Mouse (Mus musculus) stomach, embryonic 16.5 days (tissue): ENCODE results near the gene Syt8. TPM values are rescaled to one million over a fixed set of nuclear protein-coding genes. Genes with fewer than 3 reads are reported as not detected.
"Not testable (repeated sequence)": the region's sequence is repeated elsewhere in the genome, so short reads cannot be mapped to it uniquely, and the experiment has no call there.

ENCODE experiments used
- ATAC-seq: fragments of 200-750 bp; cut with Nextera tagmentation; 2 replicates; pipeline ENCODE4 v1.8.0; 2017; ENCODE audit warnings: moderate number of reproducible peaks, moderate TSS enrichment; ENCODE audit not compliant: insufficient read depth, low FRiP score
- H3K27ac ChIP-seq: fragments of 300-500 bp; sonication (generic); 2 replicates; pipeline ENCODE4 v1.5.1; 2014; ENCODE audit warnings: low read length
- H3K27me3 ChIP-seq: fragments of 300-500 bp; sonication (generic); 2 replicates; pipeline ENCODE4 v1.6.1; 2014; ENCODE audit warnings: low read length, control low read depth, mixed read lengths; ENCODE audit not compliant: control insufficient read depth, insufficient read depth
- H3K36me3 ChIP-seq: fragments of 300-500 bp; sonication (generic); 2 replicates; pipeline ENCODE4 v1.6.1; 2014; ENCODE audit warnings: low read length; ENCODE audit not compliant: control insufficient read depth, insufficient read depth
- H3K4me1 ChIP-seq: fragments of 300-500 bp; sonication (generic); 2 replicates; pipeline ENCODE4 v1.6.1; 2014; ENCODE audit warnings: low read length, control low read depth, mixed read lengths; ENCODE audit not compliant: control insufficient read depth, insufficient read depth
- H3K4me2 ChIP-seq: fragments of 300-500 bp; sonication (generic); 2 replicates; pipeline ENCODE4 v1.6.1; 2014; ENCODE audit warnings: low read depth, low read length, mixed read lengths
- H3K4me3 ChIP-seq: fragments of 300-500 bp; sonication (generic); replicated peaks from 2 replicates; pipeline ENCODE4 v1.5.1; 2014; ENCODE audit warnings: mild to moderate bottlenecking, low read length
- H3K9ac ChIP-seq: fragments of 300-500 bp; sonication (generic); 2 replicates; pipeline ENCODE4 v1.6.1; 2014; ENCODE audit warnings: low read length
- H3K9me3 ChIP-seq: fragments of 300-500 bp; sonication (generic); replicated peaks from 2 replicates; pipeline ENCODE4 v1.6.1; 2016; ENCODE audit warnings: low read length, control low read depth; ENCODE audit not compliant: control insufficient read depth
- WGBS: fragments of 180-500 bp; shearing (Covaris S2); extraction: QIAGEN DNeasy Blood & Tissue Kit; methylation state at CpG from one replicate; pipeline ENCODE4 v1.1.7; 2014; 5-methylcytosine and 5-hydroxymethylcytosine counted together
- polyA plus RNA-seq: library from polyadenylated mRNA; unstranded; fragments of >200 nt; fragmentation: Nextera tagmentation; extraction: Ambion mirVana; gene quantifications from 2 replicates; pipeline ENCODE4 v1.2.1, GENCODE M21; 2015

The Syt8 gene
- polyA plus RNA-seq, 1 experiment from 2014 or later = 31.1 TPM

DNA sequence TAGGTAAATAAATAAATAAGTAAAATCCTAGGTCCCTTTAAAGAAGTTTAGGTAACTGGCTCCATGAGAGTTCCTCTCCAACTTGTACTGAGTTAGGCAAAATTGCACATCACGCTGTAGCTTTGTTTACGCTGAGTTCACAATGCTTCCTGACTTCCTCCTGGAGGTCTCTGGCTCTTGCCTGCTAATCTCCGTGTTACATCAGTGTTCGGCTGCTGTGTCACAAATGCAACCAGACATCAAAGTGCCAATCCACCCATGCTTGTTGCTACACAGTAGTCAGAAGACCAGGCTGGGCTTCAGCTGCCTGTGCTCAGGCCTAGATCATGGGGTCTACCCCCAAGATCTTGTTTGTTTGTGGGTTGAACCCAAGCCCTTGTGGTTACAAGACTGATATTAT is 31.1 kb upstream of the Syt8 start:
- Histone ChIP-seq H3K27ac (no peak overlapping the region), H3K4me3 (no peak overlapping the region), H3K36me3 (no peaks in the 10 kb centered on the region), H3K9ac (no peak overlapping the region), H3K9me3 (no peaks in the 10 kb centered on the region), H3K4me2 (no peak overlapping the region), H3K27me3 (no peaks in the 10 kb centered on the region), H3K4me1 (no peaks in the 10 kb centered on the region)
- ATAC-seq = no peak
- WGBS = 62% methylated on average over 4 of the region's 4 CpGs

GRCm38 (mm10) chr7:142405134-142405533 is 29.5 kb upstream of the Syt8 start:
- 92% methylated on average over 5 of the region's 5 CpGs for WGBS
- not testable (repeated sequence) for H3K4me1 ChIP-seq, H3K27ac ChIP-seq, H3K4me3 ChIP-seq, H3K36me3 ChIP-seq, H3K4me2 ChIP-seq, H3K27me3 ChIP-seq, ATAC-seq, H3K9me3 ChIP-seq, H3K9ac ChIP-seq

DNA sequence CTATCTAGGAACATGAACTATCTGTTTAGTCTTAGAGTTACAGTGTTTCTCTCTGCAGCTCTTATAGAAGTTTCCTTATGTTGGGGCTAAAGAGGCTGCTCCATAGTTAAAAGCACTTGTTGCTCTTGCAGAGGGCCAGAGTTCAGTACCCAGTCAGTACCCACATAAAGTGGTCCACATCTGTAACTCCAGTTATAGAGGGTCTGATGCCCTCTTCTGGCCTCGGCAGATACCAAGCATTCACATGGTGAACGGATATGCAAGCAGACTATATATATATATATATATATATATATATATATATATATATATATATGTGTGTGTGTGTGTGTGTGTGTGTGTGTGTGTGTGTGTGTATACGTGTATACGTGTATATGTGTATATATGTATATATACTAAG is 26.7 kb upstream of the Syt8 start:
- no peaks in the 10 kb centered on the region for H3K36me3 ChIP-seq
- no peaks in the 10 kb centered on the region for H3K9me3 ChIP-seq
- H3K27me3 ChIP-seq = no peaks in the 10 kb centered on the region
- ATAC-seq = no peak
- no peak overlapping the region for H3K4me2 ChIP-seq
- no peak overlapping the region for H3K9ac ChIP-seq
- H3K4me3 ChIP-seq = no peak overlapping the region
- 64% methylated on average over 4 of the region's 4 CpGs for WGBS
- no peak overlapping the region for H3K27ac ChIP-seq
- H3K4me1 ChIP-seq = no peaks in the 10 kb centered on the region

DNA sequence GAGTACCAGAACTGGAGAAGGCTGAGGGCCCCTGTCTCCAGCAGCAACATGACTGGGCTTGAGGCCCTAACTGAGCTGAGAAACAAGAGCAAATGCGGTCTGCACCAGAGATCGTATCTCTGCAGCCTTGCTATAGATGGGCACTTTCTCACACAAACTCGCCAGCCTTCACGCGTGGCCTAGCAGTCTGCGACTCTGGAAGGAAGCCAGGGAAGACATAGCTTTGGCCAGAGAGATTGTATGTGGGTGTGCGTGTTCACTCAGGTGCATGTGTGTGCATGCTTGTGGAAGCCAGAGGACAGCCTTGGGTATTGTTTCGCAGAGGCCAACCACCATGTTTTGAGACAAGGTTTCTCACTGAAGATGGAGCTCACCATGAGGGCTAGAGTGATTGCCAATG is 26.0 kb upstream of the Syt8 start:
- ATAC-seq = no peak
- 91% methylated on average over 8 of the region's 8 CpGs for whole genome bisulfite sequencing
- H3K27me3 ChIP-seq = no peaks in the 10 kb centered on the region

DNA sequence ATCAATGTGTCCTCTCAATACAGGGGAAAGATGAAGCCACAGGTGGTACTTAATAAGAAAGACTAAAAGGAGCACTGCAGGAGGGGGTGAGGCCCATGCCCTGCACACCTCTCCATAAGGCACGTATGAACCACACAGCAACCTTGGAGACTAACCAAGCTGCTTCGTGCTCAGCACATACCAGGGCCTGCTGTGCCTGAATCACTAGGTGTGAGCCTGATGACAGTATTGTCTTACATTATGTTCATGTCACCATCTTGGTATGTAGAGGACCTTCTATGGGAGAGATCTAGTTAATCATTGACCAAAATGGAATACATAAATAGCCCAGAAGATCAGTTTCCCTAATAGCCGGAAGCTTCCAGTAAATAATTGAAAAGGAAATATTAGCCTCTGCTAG is 25.0 kb upstream of the Syt8 start:
- Histone ChIP-seq H3K4me3 (no peak overlapping the region), H3K36me3 (no peaks in the 10 kb centered on the region), H3K9ac (no peak overlapping the region), H3K4me1 (no peaks in the 10 kb centered on the region), H3K27ac (no peak overlapping the region), H3K4me2 (no peak overlapping the region), H3K27me3 (no peaks in the 10 kb centered on the region), H3K9me3 (no peaks in the 10 kb centered on the region)
- peak; percentile 37 for ATAC-seq
- 75% methylated on average over 3 of the region's 3 CpGs for WGBS

More for the DNA sequence above, 26.0 kb upstream of the Syt8 start:
- no peaks in the 10 kb centered on the region for H3K4me1 ChIP-seq
- H3K4me2 ChIP-seq = no peak overlapping the region
- no peaks in the 10 kb centered on the region for H3K36me3 ChIP-seq
- no peak overlapping the region for H3K4me3 ChIP-seq
- H3K27ac ChIP-seq = no peak overlapping the region
- H3K9ac ChIP-seq = no peak overlapping the region
- no peaks in the 10 kb centered on the region for H3K9me3 ChIP-seq

- Histone ChIP-seq H3K9me3 (no peaks in the 10 kb centered on the region), H3K4me2 (no peak overlapping the region), H3K27me3 (no peaks in the 10 kb centered on the region), H3K36me3 (no peaks in the 10 kb centered on the region), H3K9ac (no peak overlapping the region), H3K27ac (no peak overlapping the region), H3K4me1 (no peaks in the 10 kb centered on the region), H3K4me3 (no peak overlapping the region)
- WGBS = 91% methylated on average over 6 of the region's 6 CpGs
- no peak for ATAC-seq
These were observed 21.4 kb upstream of the Syt8 start for GRCm38 (mm10) chr7:142413285-142413684.

- Histone ChIP-seq H3K36me3 (no peaks in the 10 kb centered on the region), H3K4me1 (no peaks in the 10 kb centered on the region), H3K9me3 (no peaks in the 10 kb centered on the region), H3K27ac (no peak overlapping the region), H3K27me3 (no peaks in the 10 kb centered on the region), H3K4me2 (no peak overlapping the region), H3K9ac (no peak overlapping the region), H3K4me3 (no peak overlapping the region)
- ATAC-seq = no peak
- WGBS = 50% methylated on average over 4 of the region's 4 CpGs
These were observed 19.3 kb upstream of the Syt8 start for GRCm38 (mm10) chr7:142415314-142415713.

- Histone ChIP-seq H3K27ac (no peak overlapping the region), H3K9me3 (no peaks in the 10 kb centered on the region), H3K4me3 (no peak overlapping the region), H3K36me3 (no peaks in the 10 kb centered on the region), H3K9ac (no peak overlapping the region), H3K4me1 (no peaks in the 10 kb centered on the region), H3K27me3 (no peaks in the 10 kb centered on the region), H3K4me2 (no peak overlapping the region)
- WGBS = 66% methylated on average over 3 of the region's 3 CpGs
- ATAC-seq = no peak
These were observed 18.4 kb upstream of the Syt8 start for GRCm38 (mm10) chr7:142416225-142416624.

GRCm38 (mm10) chr7:142418027-142418426 is 16.6 kb upstream of the Syt8 start:
- Histone ChIP-seq H3K4me3 (no peak overlapping the region), H3K4me2 (no peak overlapping the region), H3K27me3 (no peaks in the 10 kb centered on the region), H3K9me3 (no peaks in the 10 kb centered on the region), H3K36me3 (no peaks in the 10 kb centered on the region), H3K27ac (no peak overlapping the region), H3K9ac (no peak overlapping the region), H3K4me1 (no peaks in the 10 kb centered on the region)
- no peak for ATAC-seq
- 82% methylated on average over 2 of the region's 2 CpGs for WGBS

DNA sequence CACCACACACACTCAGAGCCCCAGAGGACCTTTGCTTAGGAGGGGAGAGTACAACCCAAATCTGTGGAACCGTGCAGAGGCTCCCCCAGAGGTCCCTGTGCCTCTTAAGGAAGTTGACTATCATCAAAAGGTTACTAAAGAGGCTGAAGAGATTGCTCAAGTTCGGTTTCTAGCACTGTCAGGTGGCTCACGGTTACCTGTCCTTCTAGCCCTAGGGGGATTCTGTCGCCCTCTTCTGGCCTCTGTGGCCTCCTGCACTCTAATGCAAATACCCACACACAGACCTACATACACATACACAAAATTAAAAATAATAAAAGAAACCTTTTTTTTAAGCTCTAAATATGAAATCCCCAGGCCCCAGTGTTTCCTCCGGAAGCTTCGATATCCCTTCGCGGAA is 16.0 kb upstream of the Syt8 start:
- no peak overlapping the region for H3K9ac ChIP-seq
- ATAC-seq = no peak
- H3K9me3 ChIP-seq = no peaks in the 10 kb centered on the region
- H3K27me3 ChIP-seq = no peaks in the 10 kb centered on the region
- no peak overlapping the region for H3K4me2 ChIP-seq
- no peak overlapping the region for H3K4me3 ChIP-seq
- no peak overlapping the region for H3K27ac ChIP-seq
- H3K36me3 ChIP-seq = no peaks in the 10 kb centered on the region
- H3K4me1 ChIP-seq = no peaks in the 10 kb centered on the region
- WGBS = 87% methylated on average over 8 of the region's 8 CpGs
